8 mouse cellular contexts compared by ENCODE assay signal in the genomic region with DNA sequence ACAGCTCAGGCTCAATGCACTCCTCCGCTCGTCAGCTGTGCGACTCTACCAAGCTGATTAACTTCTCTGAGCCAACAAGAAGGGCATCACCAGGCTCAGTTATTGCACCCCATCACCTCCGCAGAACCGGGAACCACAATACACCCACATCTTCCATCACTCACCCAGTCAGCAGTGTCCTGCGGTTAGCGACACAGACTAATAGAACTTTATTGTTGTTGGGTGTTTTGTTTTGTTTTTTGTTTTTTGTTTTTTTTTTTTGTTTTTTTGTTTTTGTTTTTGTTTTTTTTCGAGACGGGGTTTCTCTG. TPM values are rescaled to one million over a fixed set of nuclear protein-coding genes. Genes with fewer than 3 reads are reported as not detected.
DNase-seq lines count a peak whose midpoint lies in the region; ATAC-seq and TF ChIP-seq lines count a peak whose summit lies in the region.

A gene (minus strand): TSS at position 234 of the 308 bp plus-strand sequence.

- H3K27ac ChIP-seq in kidney, embryonic 14.5 days (ENCODE audit: low read depth, low read length), result no peak within 1 kb of the TSS
- H3K27ac ChIP-seq in brown adipose tissue, adult 24 weeks (replicated peaks; ENCODE audit: low read depth, low read length), result no peak within 1 kb of the TSS
- peak within 1 kb of the TSS; percentile 79 for H3K27ac ChIP-seq in hindbrain, postnatal 0 days
- no peak within 1 kb of the TSS for H3K27ac ChIP-seq in liver, embryonic 15.5 days (replicated peaks)

- peak within 1 kb of the TSS; percentile 99 for H3K4me2 ChIP-seq in kidney, embryonic 14.5 days (replicated peaks; ENCODE audit: low read depth, low read length)
- peak within 1 kb of the TSS; percentile 98 for H3K4me2 ChIP-seq in hindbrain, postnatal 0 days (ENCODE audit: low read depth, low read length)
- H3K4me2 ChIP-seq in liver, embryonic 15.5 days, result peak within 1 kb of the TSS; percentile 68

- peak within 1 kb of the TSS; percentile 54 for H3K4me3 ChIP-seq in kidney, embryonic 14.5 days (ENCODE audit: low read length)
- peak within 1 kb of the TSS; percentile 40 for H3K4me3 ChIP-seq in brown adipose tissue, adult 24 weeks (ENCODE audit: insufficient read depth, low read depth, low read length)
- H3K4me3 ChIP-seq in hindbrain, postnatal 0 days (ENCODE audit: low read length), result peak within 1 kb of the TSS; percentile 67
- peak within 1 kb of the TSS; percentile 45 for H3K4me3 ChIP-seq in liver, embryonic 15.5 days (replicated peaks)

- no peak for DNase-seq in kidney, adult 9 months
- DNase-seq in hindbrain, postnatal 0 days (ENCODE audit: low spot score), result no peak
- DNase-seq in thymus, postnatal 0 days (ENCODE audit: low spot score), result no peak
- no peak for DNase-seq in adipocyte (ENCODE audit: low spot score)

- peak within 1 kb of the TSS; percentile 42 for H3K9ac ChIP-seq in kidney, embryonic 14.5 days (ENCODE audit: low read depth, low read length)
- peak within 1 kb of the TSS; percentile 62 for H3K9ac ChIP-seq in hindbrain, postnatal 0 days (replicated peaks; ENCODE audit: low read length)
- H3K9ac ChIP-seq in liver, embryonic 15.5 days, result no peak within 1 kb of the TSS

- WGBS in kidney, embryonic 14.5 days, result 40% methylated on average over 9 of the region's 9 CpGs
- WGBS in hindbrain, postnatal 0 days, result 33% methylated on average over 9 of the region's 9 CpGs
- WGBS in liver, embryonic 15.5 days (ENCODE audit: insufficient replicate concordance), result 31% methylated on average over 9 of the region's 9 CpGs

- peak; percentile 38; the same call in 1 of the 2 replicates for ATAC-seq in kidney, embryonic 14.5 days (ENCODE audit: low FRiP score, low TSS enrichment)
- ATAC-seq in hindbrain, postnatal 0 days, result no peak; the same call in 1 of the 2 replicates
- ATAC-seq in liver, embryonic 15.5 days (ENCODE audit: insufficient read depth), result no peak
- no peak for ATAC-seq in cerebellum, adult (ENCODE audit: insufficient number of reproducible peaks, low FRiP score, low TSS enrichment)

- H3K4me1 ChIP-seq in kidney, embryonic 14.5 days (ENCODE audit: control insufficient read depth, insufficient read depth, low read length), result peaks cover 5% of the 10 kb centered on the region; the same call in 1 of the 2 replicates
- no peaks in the 10 kb centered on the region; the same call in 1 of the 2 replicates for H3K4me1 ChIP-seq in brown adipose tissue, adult 24 weeks (ENCODE audit: control insufficient read depth, insufficient read depth, insufficient read length, low read length)
- H3K4me1 ChIP-seq in hindbrain, postnatal 0 days (ENCODE audit: insufficient read depth, low read length), result peaks cover 6% of the 10 kb centered on the region
- no peaks in the 10 kb centered on the region; the same call in 1 of the 2 replicates for H3K4me1 ChIP-seq in liver, embryonic 15.5 days (replicated peaks)

- peaks cover 21% of the 10 kb centered on the region for H3K27me3 ChIP-seq in kidney, embryonic 14.5 days (ENCODE audit: control insufficient read depth, insufficient read depth, low read length)
- no peaks in the 10 kb centered on the region for H3K27me3 ChIP-seq in hindbrain, postnatal 0 days (ENCODE audit: insufficient read depth, low read length)
- H3K27me3 ChIP-seq in liver, embryonic 15.5 days, result peaks cover 61% of the 10 kb centered on the region

- no peaks in the 10 kb centered on the region for H3K9me3 ChIP-seq in kidney, embryonic 14.5 days (ENCODE audit: control insufficient read depth, low read length)
- H3K9me3 ChIP-seq in hindbrain, postnatal 0 days (ENCODE audit: low read length), result no peaks in the 10 kb centered on the region
- H3K9me3 ChIP-seq in liver, embryonic 15.5 days (replicated peaks), result no peaks in the 10 kb centered on the region

- H3K36me3 ChIP-seq in kidney, embryonic 14.5 days (ENCODE audit: control insufficient read depth, insufficient read depth, low read length), result no peaks in the 10 kb centered on the region
- no peaks in the 10 kb centered on the region for H3K36me3 ChIP-seq in hindbrain, postnatal 0 days (ENCODE audit: insufficient read depth, low read length)
- no peaks in the 10 kb centered on the region for H3K36me3 ChIP-seq in liver, embryonic 15.5 days (replicated peaks)

- no peak for TF ChIP-seq CTCF in hindbrain, postnatal 0 days (IDR thresholded peaks at IDR 0.05; ENCODE audit: low read depth)

RNA-seq across cellular contexts. Expression of the gene that starts here (rescaled TPM):
- 0.04 TPM in 1 of 2 replicates, not detected in the other for polyA plus RNA-seq in kidney, embryonic 14.5 days (2014; fragmentation: Nextera tagmentation; extraction: Ambion mirVana)
- not detected in 2 replicates for polyA plus RNA-seq in brown adipose tissue, adult 24 weeks (2012; ENCODE audit: insufficient read depth, insufficient read length, missing spikeins)
- 17.6 and 20.2 TPM in 2 replicates for total RNA-seq in hindbrain, postnatal 0 days (2014; rRNA removed)
- 14.1 and 15.7 TPM in 2 replicates for polyA plus RNA-seq in hindbrain, postnatal 0 days (2015; fragmentation: Nextera tagmentation; extraction: Ambion mirVana)
- not detected in 2 replicates for polyA plus RNA-seq in liver, embryonic 15.5 days (2015; fragmentation: Nextera tagmentation; extraction: Ambion mirVana)
- polyA plus RNA-seq in thymus, postnatal 0 days (2015; fragmentation: Nextera tagmentation; extraction: Ambion mirVana), result 0.21 and 0.34 TPM in 2 replicates

Comparison
In these comparisons a context has a peak if more than half of its experiments do, and no peak if none do; other contexts are left out.
1. RNA of the gene that starts here (polyA plus RNA-seq): 14.1 to 15.7 TPM in hindbrain, postnatal 0 days; 0.21 to 0.34 TPM in thymus, postnatal 0 days, 0.04 TPM in kidney, embryonic 14.5 days, not detected in liver, embryonic 15.5 days and not detected in brown adipose tissue, adult 24 weeks; every median in the first group is over 10 times any median in the second.
2. Peak in ATAC-seq, H3K4me3 ChIP-seq, H3K9ac ChIP-seq and H3K4me2 ChIP-seq in kidney, embryonic 14.5 days; RNA of the gene not detected or under 1 TPM.
3. Peak in every context shown above with its lines, with median percentiles within 50 percentile points of each other: H3K4me2 ChIP-seq and H3K4me3 ChIP-seq.